Mouse (Mus musculus) MEL (cell line): Measurements from ENCODE around the gene Sap18b. TPM values are rescaled to one million over a fixed set of nuclear protein-coding genes. Genes with fewer than 3 reads are reported as not detected.
"Not testable (repeated sequence)": the region's sequence is repeated elsewhere in the genome, so short reads cannot be mapped to it uniquely, and the experiment has no call there.

Experiments used
- DNase-seq: peaks from one replicate; pipeline ENCODE4 v3.0.0; 2011; ENCODE audit warnings: low read depth, low spot score
- H3K27ac ChIP-seq: 2 replicates; pipeline ENCODE4 v1.5.1; 2012; ENCODE audit warnings: low read depth, mild to moderate bottlenecking, control low read depth, low read length, moderate library complexity; ENCODE audit not compliant: control insufficient read depth
- H3K27me3 ChIP-seq, 2 experiments: fragments of 150-350 bp in 1 of 2; sonication (generic) in 1 of 2; 2 replicates each; pipeline ENCODE4 v1.6.1; 2012; ENCODE audit warnings: low read length in 2 of 2, mild to moderate bottlenecking in 2 of 2, improper control_type of control experiment in 1 of 2, moderate library complexity in 1 of 2; ENCODE audit not compliant: insufficient read depth in 2 of 2, control insufficient read depth in 1 of 2
- H3K36me3 ChIP-seq, 2 experiments: 2 replicates each; pipeline ENCODE4 v1.6.1; 2012 to 2014; ENCODE audit warnings: low read length in 2 of 2, improper control_type of control experiment in 1 of 2, inconsistent platforms in 1 of 2, mild to moderate bottlenecking in 1 of 2; ENCODE audit not compliant: insufficient read depth in 2 of 2, control insufficient read depth in 1 of 2
- H3K4me1 ChIP-seq, 2 experiments: fragments of 150-350 bp in 1 of 2; sonication (generic) in 1 of 2; 2 replicates each; pipeline ENCODE4 v1.6.1; 2012; ENCODE audit warnings: low read length in 2 of 2, improper control_type of control experiment in 1 of 2, mild to moderate bottlenecking in 1 of 2; ENCODE audit not compliant: insufficient read depth in 2 of 2, control insufficient read depth in 1 of 2
- H3K4me3 ChIP-seq, 2 experiments: fragments of 150-350 bp in 1 of 2; sonication (generic) in 1 of 2; 2 replicates each; pipeline ENCODE4 v1.5.1; 2012; ENCODE audit warnings: low read depth in 2 of 2, low read length in 2 of 2, mild to moderate bottlenecking in 2 of 2, moderate library complexity in 2 of 2, control low read depth in 1 of 2, improper control_type of control experiment in 1 of 2; ENCODE audit not compliant: control insufficient read depth in 1 of 2, insufficient read depth in 1 of 2
- H3K79me2 ChIP-seq: 2 replicates; pipeline ENCODE4 v1.6.1; 2012; ENCODE audit warnings: mild to moderate bottlenecking, low read length, moderate library complexity; ENCODE audit not compliant: control insufficient read depth, poor library complexity, insufficient read depth
- H3K9ac ChIP-seq: 2 replicates; pipeline ENCODE4 v1.6.1; 2012; ENCODE audit warnings: low read depth, mild to moderate bottlenecking, control low read depth, low read length, moderate library complexity; ENCODE audit not compliant: control insufficient read depth, poor library complexity, severe bottlenecking
- H3K9me3 ChIP-seq: fragments of 150-350 bp; sonication (generic); replicated peaks from 2 replicates; pipeline ENCODE4 v1.6.1; 2012; ENCODE audit warnings: mild to moderate bottlenecking, low read length, improper control_type of control experiment, moderate library complexity; ENCODE audit not compliant: insufficient read depth
- BHLHE40 ChIP-seq: IDR thresholded peaks from 2 replicates; pipeline ENCODE4 v1.6.1; 2012; ENCODE audit warnings: low read depth, mild to moderate bottlenecking, inconsistent platforms, low read length, improper control_type of control experiment, borderline replicate concordance
- CTCF ChIP-seq, 3 experiments: IDR thresholded peaks in 2 of 3; conservative IDR thresholded peaks in 1 of 3; 2 replicates each; pipeline ENCODE4 v1.5.1; 2011 to 2012; ENCODE audit warnings: low read length in 3 of 3, low read depth in 2 of 3, mild to moderate bottlenecking in 2 of 3, improper control_type of control experiment in 1 of 3, inconsistent platforms in 1 of 3, mixed read lengths in 1 of 3, moderate library complexity in 1 of 3; ENCODE audit not compliant: control insufficient read depth in 1 of 3, insufficient read depth in 1 of 3, poor library complexity in 1 of 3, severe bottlenecking in 1 of 3
- EP300 ChIP-seq, 2 experiments: IDR thresholded peaks; 2 replicates each; pipeline ENCODE4 v1.6.1; 2011; ENCODE audit warnings: improper control_type of control experiment in 2 of 2, low read length in 2 of 2, low read depth in 1 of 2, mild to moderate bottlenecking in 1 of 2
- MAFK ChIP-seq: IDR thresholded peaks from 2 replicates; pipeline ENCODE4 v1.6.1; 2011; ENCODE audit warnings: low read depth, mild to moderate bottlenecking, low read length, improper control_type of control experiment, borderline replicate concordance
- MAZ ChIP-seq: IDR thresholded peaks from 2 replicates; pipeline ENCODE4 v1.6.1; 2012; ENCODE audit warnings: low read depth, mild to moderate bottlenecking, inconsistent platforms, low read length, improper control_type of control experiment
- MYC ChIP-seq: IDR thresholded peaks from 2 replicates; pipeline ENCODE4 v1.6.1; 2011; ENCODE audit warnings: low read depth, mild to moderate bottlenecking, low read length, improper control_type of control experiment, moderate library complexity
- NELFE ChIP-seq: IDR thresholded peaks from 2 replicates; pipeline ENCODE4 v1.6.1; 2011; ENCODE audit warnings: low read depth, low read length, improper control_type of control experiment
- POLR2AphosphoS2 ChIP-seq: IDR thresholded peaks from 2 replicates; pipeline ENCODE4 v1.6.1; 2011; ENCODE audit warnings: low read length, improper control_type of control experiment
- POLR2AphosphoS5 ChIP-seq: IDR thresholded peaks from 2 replicates; pipeline ENCODE4 v1.6.1; 2012; ENCODE audit warnings: low read depth, borderline replicate concordance, mild to moderate bottlenecking, inconsistent platforms, low read length, moderate library complexity, mixed read lengths
- TBP ChIP-seq: IDR thresholded peaks from 2 replicates; pipeline ENCODE4 v1.8.0; 2011; ENCODE audit warnings: low read depth, low read length, improper control_type of control experiment
- ZC3H11A ChIP-seq: IDR thresholded peaks from 2 replicates; pipeline ENCODE4 v1.6.1; 2012; ENCODE audit warnings: low read depth, mild to moderate bottlenecking, inconsistent platforms, low read length, improper control_type of control experiment
- ZMIZ1 ChIP-seq: IDR thresholded peaks from 2 replicates; pipeline ENCODE4 v1.6.1; 2012; ENCODE audit warnings: low read depth, mild to moderate bottlenecking, inconsistent platforms, low read length, improper control_type of control experiment, moderate library complexity
- polyA plus RNA-seq, 2 experiments: library from polyadenylated mRNA; stranded (reverse) in 1 of 2; unstranded in 1 of 2; fragments of >175 nt in 1 of 2; fragments of >200 nt in 1 of 2; gene quantifications; 2 replicates each; pipeline versions ENCODE4 v1.2.1 to v1.2.4; 2012; ENCODE audit warnings: low replicate concordance in 2 of 2, low read depth in 1 of 2; ENCODE audit not compliant: insufficient read length in 2 of 2, insufficient read depth in 1 of 2, missing spikeins in 1 of 2
- total RNA-seq: library from RNA; depleted of rRNA; stranded (reverse); fragments of 300-350 nt; gene quantifications from 2 replicates; pipeline ENCODE4 v1.2.3, GENCODE M21; 2012

Gene Sap18b
- total and polyA plus RNA-seq, 3 experiments, result 182 to 354 TPM; not detected in 1

GRCm38 (mm10) chr8:95782628-95783027 lies 42.5 kb upstream of the Sap18b start:
- no peaks in the 10 kb centered on the region for H3K27me3 ChIP-seq
- H3K9me3 ChIP-seq, result no peaks in the 10 kb centered on the region
- no peak overlapping the region for H3K4me3 ChIP-seq
- peaks cover 7 to 53% of the 10 kb centered on the region in 2 experiments for H3K36me3 ChIP-seq
- H3K9ac ChIP-seq, result no peak overlapping the region
- H3K27ac ChIP-seq, result no peak overlapping the region
- H3K79me2 ChIP-seq, result peaks cover 43% of the 10 kb centered on the region
- TF ChIP-seq MYC (no peak), MAFK (no peak)
- no peak for DNase-seq
- H3K4me1 ChIP-seq, result peaks cover 0 to 12% of the 10 kb centered on the region in 2 experiments; a peak in 3 of 4 replicates

GRCm38 (mm10) chr8:95785591-95785990 lies 39.6 kb upstream of the Sap18b start:
- no peak overlapping the region for H3K4me3 ChIP-seq
- H3K79me2 ChIP-seq, result peaks cover 32% of the 10 kb centered on the region
- no peaks in the 10 kb centered on the region for H3K9me3 ChIP-seq
- H3K9ac ChIP-seq, result no peak overlapping the region
- peaks cover 7 to 63% of the 10 kb centered on the region in 2 experiments for H3K36me3 ChIP-seq
- H3K27me3 ChIP-seq, result no peaks in the 10 kb centered on the region
- H3K4me1 ChIP-seq, result peaks cover 0 to 10% of the 10 kb centered on the region in 2 experiments; a peak in 3 of 4 replicates
- H3K27ac ChIP-seq, result no peak overlapping the region
- DNase-seq, result no peak
- TF ChIP-seq ZMIZ1 (no peak), EP300 (IDR thresholded peaks at IDR 0.05; ENCODE audit: low read depth in 1 of 2, low read length in 2 of 2) (no peak), BHLHE40 (no peak), POLR2AphosphoS2 (no peak), ZC3H11A (no peak), MAZ (no peak), TBP (no peak), POLR2AphosphoS5 (no peak), MYC (no peak), NELFE (no peak)

DNA sequence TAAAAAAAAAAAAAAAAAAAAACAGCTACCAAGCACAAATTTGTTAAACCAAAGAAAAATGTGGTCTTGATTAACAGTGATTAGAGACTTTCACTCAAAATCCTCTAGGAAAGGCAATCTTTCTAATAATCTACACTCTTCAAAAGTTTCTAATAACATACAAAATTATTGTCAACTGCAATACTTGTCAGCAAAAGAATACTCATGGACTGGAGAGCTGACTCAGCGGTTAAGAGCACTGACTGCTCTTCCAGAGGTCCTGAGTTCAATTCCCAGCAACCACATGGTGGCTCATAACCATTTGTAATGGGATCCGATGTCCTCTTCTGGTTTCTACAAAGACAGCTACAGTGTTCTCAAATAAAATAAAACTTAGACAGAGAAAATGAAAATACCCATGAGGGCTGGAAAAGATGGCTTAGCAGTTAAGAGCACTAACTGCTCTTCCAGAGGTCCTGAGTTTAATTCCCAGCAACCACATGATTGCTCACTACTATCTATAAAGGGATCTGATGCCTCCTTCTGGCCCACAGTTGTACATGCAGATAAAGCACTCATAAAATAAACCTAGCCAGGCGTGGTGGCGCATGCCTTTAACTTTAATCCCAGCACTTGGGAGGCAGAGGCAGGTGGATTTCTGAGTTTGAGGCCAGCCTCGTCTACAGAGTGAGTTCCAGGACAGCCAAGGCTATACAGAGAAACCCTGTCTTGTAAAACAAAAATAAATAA lies 29.6 kb upstream of the Sap18b start:
- H3K4me1 ChIP-seq, H3K27ac ChIP-seq, H3K9ac ChIP-seq, H3K27me3 ChIP-seq, H3K9me3 ChIP-seq, H3K4me3 ChIP-seq, DNase-seq: not testable (repeated sequence)
- Histone ChIP-seq H3K36me3 (peaks cover 0 to 28% of the 10 kb centered on the region in 2 experiments), H3K79me2 (peaks cover 67% of the 10 kb centered on the region)
- TF ChIP-seq CTCF (IDR thresholded peaks at IDR 0.05 in 2 of 3, conservative IDR thresholded peaks at IDR 0.05 in 1 of 3; ENCODE audit: control insufficient read depth in 1 of 3, insufficient read depth in 1 of 3, low read depth in 2 of 3, low read length in 3 of 3, poor library complexity in 1 of 3, severe bottlenecking in 1 of 3), result 0 out of 6 replicates have a peak, but pooled peaks of 1 of the 3 experiments have one; percentile 1
